ENCODE assay signal across 14 mouse cellular contexts in the genomic region with DNA sequence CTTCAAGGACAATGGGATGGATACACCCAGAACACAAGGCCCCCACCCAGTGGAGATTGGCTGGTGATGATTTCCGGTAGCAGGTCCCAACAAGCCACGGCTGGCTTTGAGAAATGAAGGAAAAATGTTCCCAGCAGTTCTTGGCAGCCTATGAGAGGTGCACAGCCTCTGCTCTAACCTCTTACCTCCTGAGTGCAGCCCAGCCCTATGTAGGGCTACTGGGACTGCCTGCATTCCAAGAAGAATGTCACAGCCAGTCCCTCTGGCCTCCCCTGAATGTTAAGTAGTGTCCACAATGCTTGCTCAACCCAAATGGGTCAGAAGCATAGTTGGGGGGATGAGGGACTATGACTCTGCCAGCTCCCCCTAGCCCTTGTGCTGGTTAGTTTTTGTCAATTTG.
"Had no signal": no experiment of that assay in that cellular context is flagged by ENCODE, and none has a peak within 500 bp of the region (broad histone marks: within the 10 kb centered on the region; RNA-seq: fewer than 3 reads in every experiment).

No protein-coding gene starts in this region.

- H3K27ac ChIP-seq: kidney, postnatal 0 days; limb, embryonic 15.5 days; liver, embryonic 12.5 days; midbrain, embryonic 12.5 days; neural tube, embryonic 13.5 days had no signal

- H3K4me1 ChIP-seq: liver, embryonic 12.5 days; midbrain, embryonic 12.5 days; neural tube, embryonic 13.5 days had no signal

- H3K4me2 ChIP-seq: limb, embryonic 15.5 days; liver, embryonic 12.5 days; lung, embryonic 14.5 days; midbrain, embryonic 12.5 days; neural tube, embryonic 13.5 days had no signal

- H3K9ac ChIP-seq: limb, embryonic 15.5 days; liver, embryonic 12.5 days; lung, embryonic 14.5 days; midbrain, embryonic 12.5 days; neural tube, embryonic 13.5 days had no signal

- H3K27me3 ChIP-seq: limb, embryonic 15.5 days; liver, embryonic 12.5 days; midbrain, embryonic 12.5 days; neural tube, embryonic 13.5 days had no signal

- H3K9me3 ChIP-seq: limb, embryonic 15.5 days; liver, embryonic 12.5 days; midbrain, embryonic 12.5 days; neural tube, embryonic 13.5 days had no signal

- H3K4me3 ChIP-seq: limb, embryonic 15.5 days; liver, embryonic 12.5 days; midbrain, embryonic 12.5 days; neural tube, embryonic 13.5 days had no signal

- ATAC-seq: liver, embryonic 12.5 days; midbrain, embryonic 16.5 days had no signal

- H3K36me3 ChIP-seq: limb, embryonic 15.5 days; liver, embryonic 12.5 days; midbrain, embryonic 12.5 days; neural tube, embryonic 13.5 days had no signal

- DNase-seq: kidney, adult 11 months; kidney, adult 9 months; kidney, postnatal 36 days; lung, embryonic 14.5 days; retina, postnatal 1 day; right cerebral cortex, postnatal 14 days; thymus, adult 2 months; thymus, postnatal 36 days had no signal
